Comparison of ENCODE assay signal across 23 mouse cellular contexts in the genomic region with DNA sequence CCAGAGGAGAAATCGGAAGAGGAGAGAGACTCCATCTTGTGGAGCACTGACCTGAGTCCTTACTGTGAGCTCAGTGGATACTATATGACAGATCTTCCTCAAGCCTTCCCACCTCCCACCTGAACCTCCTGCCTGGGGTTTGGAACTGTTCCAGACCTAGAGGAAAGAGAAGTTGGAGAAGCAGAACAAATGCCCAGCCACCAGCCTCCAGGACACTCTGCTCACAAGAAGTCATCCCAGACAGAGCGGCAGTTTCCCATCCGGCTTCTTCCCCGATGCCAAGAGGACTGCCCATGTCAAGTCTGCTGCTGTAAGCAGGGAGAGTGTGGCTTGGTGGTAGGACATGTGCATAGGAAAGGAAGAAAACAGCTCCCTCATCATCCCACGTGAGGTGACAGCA. TPM values are rescaled to one million over a fixed set of nuclear protein-coding genes. Genes with fewer than 3 reads are reported as not detected.
"Had no signal": no experiment of that assay in that cellular context is flagged by ENCODE, and none has a peak within 500 bp of the region (broad histone marks: within the 10 kb centered on the region; RNA-seq: fewer than 3 reads in every experiment).

No protein-coding gene starts in this region.

- DNase-seq: right cerebral cortex, adult 18-20 months; right cerebral cortex, postnatal 14 days; right cerebral cortex, postnatal 25 days; right cerebral cortex, postnatal 4 days; spleen, adult 18-20 months; thymus, adult 18-20 months; thymus, adult 2 months; thymus, postnatal 14 days; thymus, postnatal 25 days; thymus, postnatal 36 days; thymus, postnatal 4 days had no signal

- H3K4me1 ChIP-seq: neural tube, embryonic 15.5 days; stomach, embryonic 15.5 days had no signal

- H3K36me3 ChIP-seq: neural tube, embryonic 15.5 days; stomach, embryonic 15.5 days had no signal

- H3K27me3 ChIP-seq: neural tube, embryonic 15.5 days; stomach, embryonic 15.5 days had no signal

- H3K9me3 ChIP-seq: neural tube, embryonic 15.5 days; stomach, embryonic 15.5 days had no signal

- H3K4me3 ChIP-seq: neural tube, embryonic 15.5 days; stomach, embryonic 15.5 days had no signal

RNA-seq across cellular contexts. Expression of a gene that starts 6.2 kb away (rescaled TPM):
- total RNA-seq: neutrophil, adult 5-6 weeks had no signal
- polyA plus RNA-seq: neural tube, embryonic 14.5 days; neural tube, embryonic 15.5 days; small intestine, adult 2 months; spleen, adult 2 months; stomach, embryonic 14.5 days; stomach, embryonic 15.5 days; testis, adult 2 months; thymus, adult 2 months; urinary bladder, adult 2 months had no signal

RNA-seq across cellular contexts. Expression of a gene that starts 6.6 kb away (rescaled TPM):
- total RNA-seq: neutrophil, adult 5-6 weeks had no signal
- polyA plus RNA-seq: neural tube, embryonic 14.5 days; neural tube, embryonic 15.5 days; small intestine, adult 2 months; spleen, adult 2 months; stomach, embryonic 14.5 days; stomach, embryonic 15.5 days; stomach, embryonic 16.5 days; stomach, postnatal 0 days; testis, adult 2 months; thymus, adult 2 months had no signal

RNA-seq across cellular contexts. Expression of a gene that starts 15.9 kb away (rescaled TPM):
- total RNA-seq: neutrophil, adult 5-6 weeks had no signal
- polyA plus RNA-seq: neural tube, embryonic 14.5 days; neural tube, embryonic 15.5 days; small intestine, adult 2 months; spleen, adult 2 months; stomach, embryonic 14.5 days; stomach, embryonic 15.5 days; stomach, embryonic 16.5 days; stomach, postnatal 0 days; thymus, adult 2 months; thymus, postnatal 0 days; urinary bladder, adult 2 months had no signal

RNA-seq across cellular contexts. Expression of a gene that starts 23.9 kb away (rescaled TPM):
- total RNA-seq: neutrophil, adult 5-6 weeks had no signal
- polyA plus RNA-seq: neural tube, embryonic 14.5 days; neural tube, embryonic 15.5 days; small intestine, adult 2 months; spleen, adult 2 months; stomach, embryonic 14.5 days; stomach, embryonic 16.5 days; stomach, postnatal 0 days; testis, adult 2 months; thymus, adult 2 months; thymus, postnatal 0 days; urinary bladder, adult 2 months had no signal

RNA-seq across cellular contexts. Expression of a gene that starts 45.3 kb away (rescaled TPM):
- total RNA-seq: neutrophil, adult 5-6 weeks had no signal
- polyA plus RNA-seq: neural tube, embryonic 14.5 days; neural tube, embryonic 15.5 days; small intestine, adult 2 months; spleen, adult 2 months; stomach, embryonic 14.5 days; stomach, embryonic 15.5 days; stomach, embryonic 16.5 days; stomach, postnatal 0 days; thymus, adult 2 months; thymus, postnatal 0 days; urinary bladder, adult 2 months had no signal
